Mouse (Mus musculus) adipocyte (in vitro differentiated cells): ENCODE measurements at regions not wholly inside any gene's neighbourhood (a gene's known extent, or its start where the extent isn't known, plus 50 kb on each side); places are given as distances from the start of the nearest gene placed in this dataset.
A peak's percentile ranks its signal among the peaks of the same experiment; 100 is the strongest.

Source experiments
- DNase-seq: peaks from one replicate; pipeline ENCODE4 v3.0.0-alpha.2; 2016; ENCODE audit warnings: low spot score

DNA sequence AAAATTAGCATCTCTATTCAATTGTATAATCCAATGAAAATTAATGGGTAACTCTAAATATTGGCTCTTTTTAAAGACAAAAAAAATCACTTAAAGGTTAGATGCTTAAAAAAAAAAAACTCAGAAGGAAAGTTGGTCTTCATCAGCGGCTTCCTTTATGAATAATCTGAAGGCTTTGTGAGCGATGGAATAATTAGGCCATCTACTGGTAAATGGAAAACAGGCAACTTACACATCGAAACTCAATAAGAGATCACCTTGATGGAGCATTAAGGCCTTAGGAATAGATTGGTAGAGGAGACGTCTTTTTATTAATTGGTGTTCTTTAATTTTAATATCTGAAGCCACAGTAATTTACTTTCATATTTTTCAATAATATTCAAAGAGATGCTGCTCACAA is 218.6 kb upstream of the Tacr3 start:
- peak; percentile 5 for DNase-seq

DNA sequence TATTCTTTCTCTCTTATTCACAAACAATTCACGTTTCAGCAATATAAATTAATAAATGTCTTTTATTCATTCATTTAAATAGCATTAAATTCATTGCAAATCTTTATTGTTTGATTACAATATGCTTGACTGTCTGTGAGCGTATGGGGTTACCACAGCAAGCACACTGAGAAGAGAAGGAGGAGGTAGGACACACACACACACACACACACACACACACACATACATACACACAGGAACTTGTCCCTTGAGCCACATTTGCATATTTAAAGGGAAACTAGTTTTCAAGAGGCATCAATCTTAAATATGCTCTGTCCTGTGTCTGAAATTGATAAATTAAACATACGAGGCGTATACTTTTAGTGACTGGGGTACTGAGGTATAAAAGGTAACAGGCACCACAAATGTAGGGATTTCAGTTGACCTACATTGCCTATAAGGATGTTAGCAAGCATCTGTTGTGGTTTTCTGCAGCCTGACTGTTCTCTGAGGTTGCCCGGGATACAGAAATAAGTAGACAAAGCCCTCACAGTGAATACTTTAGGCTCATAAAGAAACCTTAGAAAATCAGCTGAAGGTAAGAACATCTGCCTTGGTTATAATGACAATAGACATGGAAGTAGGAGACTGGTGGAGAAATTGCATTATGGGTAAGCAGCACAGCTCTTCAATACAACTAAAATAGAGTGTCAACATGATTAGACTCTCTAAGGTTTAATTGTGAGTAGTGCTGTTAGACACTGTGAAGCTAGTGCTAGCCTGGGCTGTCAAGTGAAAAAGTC is 217.1 kb upstream of the Tacr3 start:
- DNase-seq, result no peak

DNA sequence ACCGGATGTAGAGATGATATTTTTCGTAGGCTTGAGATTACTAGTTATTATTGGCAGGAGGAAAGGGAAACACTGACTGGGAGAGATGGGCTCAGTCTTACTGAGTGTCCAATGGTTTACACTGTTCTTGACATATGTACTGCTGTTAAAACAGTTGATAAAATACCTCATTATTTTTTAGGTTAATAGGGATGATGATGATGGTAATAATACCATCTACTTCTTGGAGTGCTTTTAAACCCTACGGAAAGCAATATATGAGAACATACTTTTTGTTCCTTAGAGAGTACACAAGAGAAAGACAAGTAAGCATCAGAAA is 216.6 kb upstream of the Tacr3 start:
- no peak for DNase-seq

GRCm38 (mm10) chr3:134629166-134630134 is 199.4 kb upstream of the Tacr3 start:
- DNase-seq, result peak; percentile 72

- no peak for DNase-seq
Measured at GRCm38 (mm10) chr3:134630135-134630516, 198.7 kb upstream of the Tacr3 start.

- peak; percentile 33 for DNase-seq
Measured at GRCm38 (mm10) chr3:134648727-134649445, 179.9 kb upstream of the Tacr3 start.

DNA sequence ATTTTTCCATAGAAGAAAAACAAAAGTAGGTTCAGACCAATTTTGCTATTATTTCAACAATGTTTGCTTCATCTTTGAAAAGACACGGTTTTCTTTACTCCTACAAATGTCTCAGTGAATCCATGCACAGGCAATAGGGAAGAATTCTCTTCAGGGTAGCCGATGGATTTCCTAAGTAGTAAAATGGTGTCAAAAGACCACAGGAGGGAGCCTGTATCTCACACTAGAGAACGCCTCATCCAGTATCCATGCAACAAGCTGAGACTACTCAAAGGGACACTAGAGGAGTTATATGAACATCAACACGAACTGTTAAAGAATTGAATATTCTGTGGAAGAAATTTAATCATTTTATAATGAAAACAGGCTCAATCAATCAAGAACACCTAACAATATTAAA is 174.8 kb upstream of the Tacr3 start:
- peak; percentile 5 for DNase-seq

DNA sequence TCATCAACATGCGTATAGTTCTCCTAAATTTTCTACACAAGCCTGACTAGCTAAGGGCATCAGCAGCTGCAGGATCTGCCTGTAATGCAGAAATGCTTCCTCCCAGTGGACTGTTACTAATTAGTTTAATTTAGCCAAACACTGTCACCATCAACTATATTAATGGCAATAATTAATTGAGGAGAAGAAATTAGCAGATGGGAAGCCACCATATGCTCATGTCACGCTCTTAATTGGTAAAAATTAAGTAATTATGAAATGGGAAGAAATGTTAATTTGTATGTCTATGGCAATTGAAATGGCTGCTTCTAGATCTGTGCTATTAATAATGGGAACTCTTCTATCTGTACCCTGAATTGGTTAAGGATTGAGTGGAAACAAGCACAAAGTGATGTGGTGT is 133.9 kb upstream of the Tacr3 start:
- DNase-seq, result no peak

DNA sequence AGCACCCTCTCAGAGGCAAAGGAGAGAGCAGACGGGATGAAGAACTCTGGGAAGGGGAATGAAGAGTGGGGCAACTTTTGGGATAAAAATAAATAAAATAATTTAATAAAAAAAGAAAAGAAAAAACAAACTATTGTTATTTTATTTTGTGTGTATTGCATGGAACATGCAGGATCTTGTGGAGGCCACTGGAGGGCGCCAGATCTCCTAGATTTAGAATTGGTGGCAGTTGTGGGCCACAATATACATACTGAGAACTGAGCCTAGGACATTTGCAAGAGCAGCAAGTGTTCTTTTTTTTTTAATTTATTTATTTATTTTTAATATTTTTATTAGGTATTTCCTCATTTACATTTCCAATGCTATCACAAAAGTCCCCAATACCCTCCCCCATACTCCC is 110.2 kb upstream of the Tacr3 start:
- DNase-seq, result no peak

DNA sequence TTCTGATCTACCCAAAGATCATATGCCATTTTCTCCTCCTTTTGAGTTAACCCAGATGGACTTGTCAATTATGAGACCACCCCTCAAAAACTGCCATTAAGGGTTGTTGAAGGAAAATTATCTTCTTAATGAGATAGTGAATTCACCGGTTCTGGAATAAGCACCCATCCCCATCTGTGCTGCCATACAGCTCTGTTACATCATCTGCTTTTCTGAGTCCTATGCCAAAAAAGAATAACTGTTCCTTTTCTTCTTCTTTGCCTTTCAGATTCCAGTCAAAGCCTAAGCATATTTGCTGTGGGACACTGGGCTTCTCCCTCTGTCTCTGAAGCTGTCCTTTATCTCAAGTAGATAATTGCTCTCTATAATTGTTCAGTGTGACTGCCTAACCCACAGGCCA is 93.1 kb upstream of the Tacr3 start:
- no peak for DNase-seq

DNA sequence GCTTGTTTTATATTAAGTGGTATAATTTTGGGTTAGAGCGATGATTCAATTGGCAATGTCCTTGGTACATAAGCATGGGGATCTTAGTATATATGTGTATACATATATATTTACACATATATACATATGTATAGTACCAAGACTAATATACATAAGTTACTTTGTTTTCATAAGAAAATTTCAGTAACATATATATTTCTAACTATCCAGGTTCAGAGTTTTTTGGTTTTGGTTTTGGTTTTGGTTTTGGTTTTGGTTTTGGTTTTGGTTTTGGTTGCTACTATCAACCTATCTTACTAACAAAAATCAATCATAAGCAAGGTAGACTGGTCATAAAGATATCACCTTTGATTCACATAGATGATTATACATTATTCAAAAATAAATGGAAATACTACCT is 67.7 kb upstream of the Tacr3 start:
- DNase-seq, result no peak

GRCm38 (mm10) chr3:134763264-134763936 is 65.4 kb upstream of the Tacr3 start:
- no peak for DNase-seq
